Mouse (Mus musculus) heart, postnatal 14 days (tissue): Measurements from ENCODE around the gene S100a4. TPM values are rescaled to one million over a fixed set of nuclear protein-coding genes. Genes with fewer than 3 reads are reported as not detected.

ENCODE experiments used
- DNase-seq, 2 experiments: peaks; one replicate each; pipeline ENCODE4 v3.0.0; 2021 to 2022
- intact Hi-C: fragments of 180-260 bp; cut with DNase I; formaldehyde crosslinking; loops from one replicate; pipeline ENCODE4 v1.15.1; 2025
- long read RNA-seq, 2 experiments: library from polyadenylated mRNA; stranded (forward); transcript quantifications; one replicate each; pipeline ENCODE4 v2.0.0; 2021
- total RNA-seq, 2 experiments: library from RNA; stranded (reverse); gene quantifications; 2 replicates each; pipeline ENCODE4 v1.2.3; 2021

S100a4 gene
- total RNA-seq: 10 to 100 TPM; 12.2 to 14.3 TPM
- long read RNA-seq, experiment 1, partial matches to known transcripts: 0 of 1 reads
- long read RNA-seq, experiment 1, other reads (novel, unspliced or antisense): 1 of 1 reads
- long read RNA-seq, experiment 2: 0 reads

- DNase-seq: no peak
Measured at GRCm38 (mm10) chr3:90603623-90604022, at the start of gene S100a4. Gene S100a4 (plus strand): TSS chr3:90603771.

GRCm38 (mm10) chr3:90555954-90556353 lies 47.6 kb upstream of the S100a4 start:
- intact Hi-C loops: no loop called here
- DNase-seq: peak in 1 of 2 experiments; percentile 44

More at GRCm38 (mm10) chr3:90603623-90604022, at the start of gene S100a4:
- intact Hi-C loops: no loop called here

GRCm38 (mm10) chr3:90560008-90560628 lies 43.5 kb upstream of the S100a4 start, which contains the start of gene S100a3:
Gene S100a3 (plus strand): TSS chr3:90560578.
- no peak for DNase-seq
- intact Hi-C loops: no loop called here

- DNase-seq: peak; percentile 27 to 49
- intact Hi-C loops: no loop called here
Measured at GRCm38 (mm10) chr3:90574691-90575090, 28.9 kb upstream of the S100a4 start.

- intact Hi-C loops: no loop called here
- no peak for DNase-seq
Measured at GRCm38 (mm10) chr3:90575320-90575719, 28.3 kb upstream of the S100a4 start.

GRCm38 (mm10) chr3:90576351-90577001 lies 27.1 kb upstream of the S100a4 start:
- DNase-seq: no peak
- intact Hi-C loops: no loop called here

- intact Hi-C loops: no loop called here
- no peak for DNase-seq
Measured at GRCm38 (mm10) chr3:90579433-90579832, 24.1 kb upstream of the S100a4 start.

- intact Hi-C loops: loop anchor here (5.0 kb wide), 1 partner anchor 39 kb away; no protein-coding TSS in a partner anchor
- DNase-seq: no peak
Measured at GRCm38 (mm10) chr3:90581141-90581540, 22.4 kb upstream of the S100a4 start.

- intact Hi-C loops: loop anchor here (5.0 kb wide), 1 partner anchor 40 kb away; no protein-coding TSS in a partner anchor
- DNase-seq: no peak
Measured at GRCm38 (mm10) chr3:90582156-90582555, 21.4 kb upstream of the S100a4 start.

- intact Hi-C loops: loop anchor here (5.0 kb wide), 1 partner anchor 40 kb away; no protein-coding TSS in a partner anchor
- DNase-seq: no peak
Measured at GRCm38 (mm10) chr3:90582556-90582955, 21.0 kb upstream of the S100a4 start.

- peak; percentile 36 to 47 for DNase-seq
- intact Hi-C loops: loop anchor here (2.0 to 5.0 kb wide), 2 partner anchors 42 to 59 kb away; no protein-coding TSS in a partner anchor
Measured at GRCm38 (mm10) chr3:90583893-90584292, 19.7 kb upstream of the S100a4 start.

- peak; percentile 68 to 77 for DNase-seq
- intact Hi-C loops: loop anchor here (2.0 to 5.0 kb wide), 2 partner anchors 61 to 67 kb away; partner anchors contain the start of gene S100a7a
Measured at GRCm38 (mm10) chr3:90585595-90585994, 18.0 kb upstream of the S100a4 start.

GRCm38 (mm10) chr3:90586016-90586643 lies 17.4 kb upstream of the S100a4 start:
- intact Hi-C loops: loop anchor here (1.0 to 5.0 kb wide), 2 partner anchors 28 to 66 kb away; partner anchors contain the start of gene S100a7a
- no peak for DNase-seq

GRCm38 (mm10) chr3:90586906-90587305 lies 16.7 kb upstream of the S100a4 start:
- peak; percentile 67 to 73 for DNase-seq
- intact Hi-C loops: loop anchor here (1.0 to 5.0 kb wide), 2 partner anchors 27 to 65 kb away; partner anchors contain the start of gene S100a7a

- peak in 1 of 2 experiments; percentile 16 for DNase-seq
Measured at GRCm38 (mm10) chr3:90587361-90588101, 16.0 kb upstream of the S100a4 start.

GRCm38 (mm10) chr3:90589390-90589789 lies 14.2 kb upstream of the S100a4 start:
- no peak for DNase-seq
- intact Hi-C loops: loop anchor here (5.0 kb wide), 1 partner anchor 63 kb away; the partner anchor contains the start of gene S100a7a

More at GRCm38 (mm10) chr3:90587361-90588101, 16.0 kb upstream of the S100a4 start:
- intact Hi-C loops: loop anchor here (5.0 kb wide), 1 partner anchor 65 kb away; the partner anchor contains the start of gene S100a7a

GRCm38 (mm10) chr3:90589947-90590346 lies 13.6 kb upstream of the S100a4 start, which contains the start of gene S100a2:
Gene S100a2 (plus strand): TSS chr3:90590247.
- intact Hi-C loops: loop anchor here (5.0 kb wide), 1 partner anchor 62 kb away; the partner anchor contains the start of gene S100a7a
- no peak for DNase-seq

GRCm38 (mm10) chr3:90594466-90594865 lies 9.1 kb upstream of the S100a4 start:
- intact Hi-C loops: no loop called here
- no peak for DNase-seq

- DNase-seq: no peak
- intact Hi-C loops: no loop called here
Measured at GRCm38 (mm10) chr3:90595556-90595955, 8.0 kb upstream of the S100a4 start.

GRCm38 (mm10) chr3:90596810-90597209 lies 6.8 kb upstream of the S100a4 start:
- no peak for DNase-seq
- intact Hi-C loops: no loop called here
